Mouse (Mus musculus) liver, embryonic 11.5 days (tissue): Measurements from ENCODE around the gene Cd302. TPM values are rescaled to one million over a fixed set of nuclear protein-coding genes. Genes with fewer than 3 reads are reported as not detected.

ENCODE experiments used
- ATAC-seq: fragments of 200-750 bp; cut with Nextera tagmentation; replicated peaks from 2 replicates; pipeline ENCODE4 v1.8.0; 2017; ENCODE audit warnings: moderate number of reproducible peaks, mild to moderate bottlenecking, moderate TSS enrichment, moderate library complexity; ENCODE audit not compliant: low FRiP score
- DNase-seq: peaks from one replicate; pipeline ENCODE4 v3.0.0-alpha.2; 2017; ENCODE audit warnings: low spot score
- H3K27ac ChIP-seq: fragments of 300-500 bp; sonication (generic); 2 replicates; pipeline ENCODE4 v1.5.1; 2014; ENCODE audit warnings: mild to moderate bottlenecking, low read depth, low read length, control low read depth
- H3K27me3 ChIP-seq: fragments of 300-500 bp; sonication (generic); replicated peaks from 2 replicates; pipeline ENCODE4 v1.6.1; 2014; ENCODE audit warnings: low read length, mixed read lengths; ENCODE audit not compliant: control insufficient read depth, insufficient read depth
- H3K36me3 ChIP-seq: fragments of 300-500 bp; sonication (generic); 2 replicates; pipeline ENCODE4 v1.6.1; 2014; ENCODE audit warnings: mild to moderate bottlenecking, low read length, moderate library complexity, mixed read lengths; ENCODE audit not compliant: control insufficient read depth, insufficient read depth
- H3K4me1 ChIP-seq: fragments of 300-500 bp; sonication (generic); replicated peaks from 2 replicates; pipeline ENCODE4 v1.6.1; 2014; ENCODE audit warnings: low read length, mixed read lengths; ENCODE audit not compliant: control insufficient read depth, insufficient read depth
- H3K4me2 ChIP-seq: fragments of 300-500 bp; sonication (generic); 2 replicates; pipeline ENCODE4 v1.6.1; 2014; ENCODE audit warnings: mild to moderate bottlenecking, control low read depth, moderate library complexity
- H3K4me3 ChIP-seq: fragments of 300-500 bp; sonication (generic); 2 replicates; pipeline ENCODE4 v1.5.1; 2014; ENCODE audit warnings: low read depth, low read length, control low read depth
- H3K9ac ChIP-seq: fragments of 300-500 bp; sonication (generic); 2 replicates; pipeline ENCODE4 v1.6.1; 2014; ENCODE audit warnings: low read depth, low read length, control low read depth
- H3K9me3 ChIP-seq: fragments of 300-500 bp; sonication (generic); 2 replicates; pipeline ENCODE4 v1.6.1; 2016; ENCODE audit warnings: low read length, inconsistent platforms, mixed read lengths; ENCODE audit not compliant: control insufficient read depth
- WGBS: fragments of 180-500 bp; shearing (Covaris S2); extraction: QIAGEN DNeasy Blood & Tissue Kit; methylation state at CpG from one replicate; pipeline ENCODE4 v1.1.7; 2014; 5-methylcytosine and 5-hydroxymethylcytosine counted together
- polyA plus RNA-seq: library from polyadenylated mRNA; unstranded; fragments of >200 nt; fragmentation: Nextera tagmentation; extraction: Ambion mirVana; gene quantifications from 2 replicates; pipeline ENCODE4 v1.2.1, GENCODE M21; 2014

The Cd302 gene
- polyA plus RNA-seq, 1 experiment from 2014 or later, result 37.4 TPM

GRCm38 (mm10) chr2:60210821-60211220 lies 73.5 kb downstream of the Cd302 start:
- H3K4me2 ChIP-seq, result peak overlapping the region; percentile 63
- no peak for ATAC-seq
- H3K27ac ChIP-seq, result 0 out of 2 replicates have a peak overlapping the region, but pooled peaks have one; percentile 78
- no peaks in the 10 kb centered on the region for H3K27me3 ChIP-seq
- peaks cover 39% of the 10 kb centered on the region for H3K4me1 ChIP-seq
- no peaks in the 10 kb centered on the region for H3K9me3 ChIP-seq
- H3K36me3 ChIP-seq, result peaks cover 7% of the 10 kb centered on the region; the same call in 1 of the 2 replicates
- H3K9ac ChIP-seq, result peak overlapping the region; percentile 88
- H3K4me3 ChIP-seq, result peak overlapping the region; percentile 92
- 23% methylated on average over 5 of the region's 5 CpGs for WGBS
- DNase-seq, result no peak

- peak within 1 kb of the TSS; percentile 92 for H3K4me3 ChIP-seq
- H3K4me1 ChIP-seq, result peaks cover 32% of the 10 kb centered on the region
- H3K9ac ChIP-seq, result peak within 1 kb of the TSS; percentile 88
- peak; percentile 83 for DNase-seq
- under 1% methylated on average over 97 of the region's 109 CpGs for WGBS
- peak; percentile 92 for ATAC-seq
- peak within 1 kb of the TSS; percentile 78 for H3K27ac ChIP-seq
- no peaks in the 10 kb centered on the region for H3K27me3 ChIP-seq
- no peaks in the 10 kb centered on the region for H3K9me3 ChIP-seq
- H3K36me3 ChIP-seq, result peaks cover 7% of the 10 kb centered on the region; the same call in 1 of the 2 replicates
- peak within 1 kb of the TSS; percentile 79 for H3K4me2 ChIP-seq
These were observed 74.3 kb downstream of the Cd302 start, which contains the start of the genes Baz2b and March7 for GRCm38 (mm10) chr2:60209703-60210651. TSS of gene Baz2b (minus strand) at chr2:60209839. TSS of gene March7 (plus strand) at chr2:60209887.

- Histone ChIP-seq H3K4me3 (peak overlapping the region; percentile 92), H3K27me3 (no peaks in the 10 kb centered on the region), H3K9ac (peak overlapping the region; percentile 88), H3K27ac (peak overlapping the region; percentile 78), H3K4me2 (peak overlapping the region; percentile 79), H3K9me3 (no peaks in the 10 kb centered on the region), H3K4me1 (peaks cover 31% of the 10 kb centered on the region), H3K36me3 (peaks cover 7% of the 10 kb centered on the region; the same call in 1 of the 2 replicates)
- under 1% methylated on average over 29 of the region's 35 CpGs for WGBS
- DNase-seq (peak; percentile 72), ATAC-seq (peak; percentile 67)
These were observed 75.1 kb downstream of the Cd302 start for GRCm38 (mm10) chr2:60209122-60209611.

- Histone ChIP-seq H3K27ac (no peak overlapping the region), H3K4me2 (no peak overlapping the region), H3K4me3 (no peak overlapping the region), H3K9ac (no peak overlapping the region), H3K27me3 (no peaks in the 10 kb centered on the region), H3K9me3 (no peaks in the 10 kb centered on the region), H3K4me1 (peaks cover 18% of the 10 kb centered on the region), H3K36me3 (no peaks in the 10 kb centered on the region)
- no peak for DNase-seq
- no peak for ATAC-seq
- 71% methylated on average over 6 of the region's 6 CpGs for WGBS
These were observed 78.5 kb downstream of the Cd302 start for GRCm38 (mm10) chr2:60205795-60206194.

GRCm38 (mm10) chr2:60204162-60204561 lies 80.1 kb downstream of the Cd302 start:
- Histone ChIP-seq H3K36me3 (no peaks in the 10 kb centered on the region), H3K4me1 (peaks cover 18% of the 10 kb centered on the region), H3K27ac (no peak overlapping the region), H3K4me2 (peak overlapping the region; percentile 28), H3K27me3 (no peaks in the 10 kb centered on the region), H3K4me3 (no peak overlapping the region), H3K9me3 (no peaks in the 10 kb centered on the region), H3K9ac (no peak overlapping the region)
- DNase-seq (no peak), ATAC-seq (0 out of 2 replicates have a peak, but pooled peaks have one; percentile 44)
- 50% methylated on average over 6 of the region's 6 CpGs for WGBS

GRCm38 (mm10) chr2:60203733-60204132 lies 80.6 kb downstream of the Cd302 start:
- peak overlapping the region; percentile 28 for H3K4me2 ChIP-seq
- 83% methylated on average over 4 of the region's 4 CpGs for WGBS
- no peaks in the 10 kb centered on the region for H3K27me3 ChIP-seq
- H3K27ac ChIP-seq, result no peak overlapping the region
- H3K9ac ChIP-seq, result no peak overlapping the region
- H3K4me1 ChIP-seq, result peaks cover 18% of the 10 kb centered on the region
- no peak overlapping the region for H3K4me3 ChIP-seq
- ATAC-seq (no peak), DNase-seq (no peak)
- H3K36me3 ChIP-seq, result no peaks in the 10 kb centered on the region
- H3K9me3 ChIP-seq, result no peaks in the 10 kb centered on the region

- 64% methylated on average over 8 of the region's 8 CpGs for WGBS
- no peak overlapping the region for H3K9ac ChIP-seq
- H3K4me1 ChIP-seq, result peaks cover 13% of the 10 kb centered on the region
- H3K36me3 ChIP-seq, result no peaks in the 10 kb centered on the region
- H3K27me3 ChIP-seq, result no peaks in the 10 kb centered on the region
- H3K4me2 ChIP-seq, result no peak overlapping the region
- DNase-seq (no peak), ATAC-seq (no peak)
- H3K27ac ChIP-seq, result no peak overlapping the region
- no peak overlapping the region for H3K4me3 ChIP-seq
- H3K9me3 ChIP-seq, result no peaks in the 10 kb centered on the region
These were observed 81.3 kb downstream of the Cd302 start for GRCm38 (mm10) chr2:60202900-60203530.
